Mouse (Mus musculus) neural tube, embryonic 13.5 days (tissue): ENCODE measurements around the gene Rsrc2. TPM values are rescaled to one million over a fixed set of nuclear protein-coding genes. Genes with fewer than 3 reads are reported as not detected.

ENCODE experiments used
- ATAC-seq: fragments of 200-750 bp; cut with Nextera tagmentation; 2 replicates; pipeline ENCODE4 v1.8.0; 2017; ENCODE audit warnings: low read depth, mild to moderate bottlenecking, moderate TSS enrichment, moderate library complexity
- H3K27ac ChIP-seq: fragments of 300-500 bp; sonication (generic); replicated peaks from 2 replicates; pipeline ENCODE4 v1.5.1; 2015; ENCODE audit warnings: moderate library complexity, mild to moderate bottlenecking, inconsistent platforms
- H3K27me3 ChIP-seq: fragments of 300-500 bp; sonication (generic); 2 replicates; pipeline ENCODE4 v1.6.1; 2015; ENCODE audit warnings: mild to moderate bottlenecking, inconsistent platforms
- H3K36me3 ChIP-seq: fragments of 300-500 bp; sonication (generic); 2 replicates; pipeline ENCODE4 v1.6.1; 2015; ENCODE audit warnings: mild to moderate bottlenecking, inconsistent platforms
- H3K4me1 ChIP-seq: fragments of 300-500 bp; sonication (generic); replicated peaks from 2 replicates; pipeline ENCODE4 v1.6.1; 2015; ENCODE audit warnings: inconsistent platforms
- H3K4me2 ChIP-seq: fragments of 300-500 bp; sonication (generic); 2 replicates; pipeline ENCODE4 v1.6.1; 2015; ENCODE audit warnings: inconsistent platforms, mild to moderate bottlenecking, moderate library complexity
- H3K4me3 ChIP-seq: fragments of 300-500 bp; sonication (generic); 2 replicates; pipeline ENCODE4 v1.5.1; 2015; ENCODE audit warnings: mild to moderate bottlenecking, inconsistent platforms
- H3K9ac ChIP-seq: fragments of 300-500 bp; sonication (generic); 2 replicates; pipeline ENCODE4 v1.6.1; 2015; ENCODE audit warnings: moderate library complexity, mild to moderate bottlenecking, inconsistent platforms
- H3K9me3 ChIP-seq: fragments of 300-500 bp; sonication (generic); 2 replicates; pipeline ENCODE4 v1.6.1; 2016; ENCODE audit warnings: inconsistent platforms
- WGBS: fragments of 180-500 bp; shearing (Covaris S2); methylation state at CpG from one replicate; pipeline ENCODE4 v1.1.7; 2015; 5-methylcytosine and 5-hydroxymethylcytosine counted together
- polyA plus RNA-seq: library from polyadenylated mRNA; unstranded; fragments of >200 nt; fragmentation: Nextera tagmentation; extraction: Ambion mirVana; gene quantifications from 2 replicates; pipeline ENCODE4 v1.2.1, GENCODE M21; 2015

Rsrc2 gene
- polyA plus RNA-seq, 1 experiment from 2014 or later, result 153 TPM

GRCm38 (mm10) chr5:123684221-123685144 is 64.7 kb downstream of the Rsrc2 start, which contains the start of gene Clip1:
Gene Clip1 (minus strand): TSS chr5:123684618.
- Histone ChIP-seq H3K36me3 (no peaks in the 10 kb centered on the region), H3K4me3 (peak within 1 kb of the TSS; percentile 72), H3K9ac (peak within 1 kb of the TSS; percentile 98), H3K27me3 (no peaks in the 10 kb centered on the region), H3K4me1 (peaks cover 43% of the 10 kb centered on the region), H3K9me3 (no peaks in the 10 kb centered on the region), H3K4me2 (peak within 1 kb of the TSS; percentile 64), H3K27ac (peak within 1 kb of the TSS; percentile 99)
- under 1% methylated on average over 37 of the region's 64 CpGs for WGBS
- peak; percentile 83 for ATAC-seq

- no peaks in the 10 kb centered on the region for H3K9me3 ChIP-seq
- peaks cover 44% of the 10 kb centered on the region for H3K4me1 ChIP-seq
- 1% methylated on average over 68 of the region's 92 CpGs for WGBS
- H3K36me3 ChIP-seq, result no peaks in the 10 kb centered on the region
- H3K4me3 ChIP-seq, result peak overlapping the region; percentile 72
- H3K9ac ChIP-seq, result peak overlapping the region; percentile 98
- ATAC-seq, result peak; percentile 68
- no peaks in the 10 kb centered on the region for H3K27me3 ChIP-seq
- peak overlapping the region; percentile 64 for H3K4me2 ChIP-seq
- H3K27ac ChIP-seq, result peak overlapping the region; percentile 99
Measured at GRCm38 (mm10) chr5:123683377-123684220, 65.6 kb downstream of the Rsrc2 start.

- peak overlapping the region; percentile 72 for H3K4me3 ChIP-seq
- ATAC-seq, result peak; percentile 48; the same call in 1 of the 2 replicates
- H3K4me1 ChIP-seq, result peaks cover 44% of the 10 kb centered on the region
- 2% methylated on average over 6 of the region's 6 CpGs for WGBS
- no peaks in the 10 kb centered on the region for H3K9me3 ChIP-seq
- no peaks in the 10 kb centered on the region for H3K36me3 ChIP-seq
- peak overlapping the region; percentile 99 for H3K27ac ChIP-seq
- H3K27me3 ChIP-seq, result no peaks in the 10 kb centered on the region
- peak overlapping the region; percentile 98 for H3K9ac ChIP-seq
- H3K4me2 ChIP-seq, result peak overlapping the region; percentile 64
Measured at GRCm38 (mm10) chr5:123683043-123683376, 66.2 kb downstream of the Rsrc2 start.

- H3K27me3 ChIP-seq, result no peaks in the 10 kb centered on the region
Measured at GRCm38 (mm10) chr5:123682372-123682771, 66.8 kb downstream of the Rsrc2 start.

GRCm38 (mm10) chr5:123679546-123680263 is 69.5 kb downstream of the Rsrc2 start:
- H3K36me3 ChIP-seq, result 0 out of 2 replicates have a peak, but pooled peaks cover 3% of the 10 kb centered on the region
- H3K9me3 ChIP-seq, result no peaks in the 10 kb centered on the region
- peak overlapping the region; percentile 33; the same call in 1 of the 2 replicates for H3K27ac ChIP-seq
- no peak overlapping the region for H3K4me2 ChIP-seq
- H3K4me3 ChIP-seq, result no peak overlapping the region
- peaks cover 40% of the 10 kb centered on the region for H3K4me1 ChIP-seq
- H3K9ac ChIP-seq, result peak overlapping the region; percentile 22; the same call in 1 of the 2 replicates
- 41% methylated on average over 5 of the region's 5 CpGs for WGBS
- ATAC-seq, result no peak
- H3K27me3 ChIP-seq, result no peaks in the 10 kb centered on the region

More at GRCm38 (mm10) chr5:123682372-123682771, 66.8 kb downstream of the Rsrc2 start:
- Histone ChIP-seq H3K4me3 (peak overlapping the region; percentile 72), H3K4me1 (peaks cover 44% of the 10 kb centered on the region), H3K36me3 (0 out of 2 replicates have a peak, but pooled peaks cover 1% of the 10 kb centered on the region), H3K9ac (peak overlapping the region; percentile 98), H3K9me3 (no peaks in the 10 kb centered on the region), H3K4me2 (peak overlapping the region; percentile 64), H3K27ac (0 out of 2 replicates have a peak overlapping the region, but pooled peaks have one; percentile 99)
- 33% methylated on average over 4 of the region's 4 CpGs for WGBS
- ATAC-seq, result no peak

GRCm38 (mm10) chr5:123679106-123679505 is 70.1 kb downstream of the Rsrc2 start:
- no peak overlapping the region for H3K27ac ChIP-seq
- H3K36me3 ChIP-seq, result 0 out of 2 replicates have a peak, but pooled peaks cover 3% of the 10 kb centered on the region
- no peak overlapping the region for H3K4me2 ChIP-seq
- WGBS, result 81% methylated on average over 3 of the region's 3 CpGs
- no peaks in the 10 kb centered on the region for H3K27me3 ChIP-seq
- no peak for ATAC-seq
- H3K4me3 ChIP-seq, result no peak overlapping the region
- no peak overlapping the region for H3K9ac ChIP-seq
- H3K4me1 ChIP-seq, result peaks cover 44% of the 10 kb centered on the region
- no peaks in the 10 kb centered on the region for H3K9me3 ChIP-seq

Other genes starting within 250 kb of the Rsrc2 start
- 1.3 and 1.5 TPM in 2 replicates for gene B3gnt4, start 239.0 kb downstream of the Rsrc2 start, polyA plus RNA-seq
- gene Diablo, start 225.2 kb downstream of the Rsrc2 start, polyA plus RNA-seq, result 128 and 137 TPM in 2 replicates
- gene Gm49027, start 223.9 kb downstream of the Rsrc2 start, polyA plus RNA-seq, result 10.4 and 21.5 TPM in 2 replicates
- gene Vps33a, start 176.4 kb downstream of the Rsrc2 start, polyA plus RNA-seq, result 43.0 and 45.4 TPM in 2 replicates
- gene Clip1, start 64.8 kb downstream of the Rsrc2 start, polyA plus RNA-seq, result 67.0 and 74.3 TPM in 2 replicates
- gene Zcchc8, start 28.3 kb downstream of the Rsrc2 start, polyA plus RNA-seq, result 71.8 and 72.0 TPM in 2 replicates
- gene Kntc1, start 302 bp upstream of the Rsrc2 start, polyA plus RNA-seq, result 4.4 and 4.6 TPM in 2 replicates
- 0.21 TPM in 1 of 2 replicates, not detected in the other for gene Hcar2, start 116.1 kb upstream of the Rsrc2 start, polyA plus RNA-seq
- gene Hcar1, start 130.6 kb upstream of the Rsrc2 start, polyA plus RNA-seq, result 0.42 and 0.52 TPM in 2 replicates
- 133 and 136 TPM in 2 replicates for gene Denr, start 157.8 kb upstream of the Rsrc2 start, polyA plus RNA-seq
- 3.6 and 3.8 TPM in 2 replicates for gene Gm43518, start 178.0 kb upstream of the Rsrc2 start, polyA plus RNA-seq
- 6.9 and 7.0 TPM in 2 replicates for gene Ccdc62, start 181.3 kb upstream of the Rsrc2 start, polyA plus RNA-seq
- gene Hip1r, start 224.2 kb upstream of the Rsrc2 start, polyA plus RNA-seq, result 17.1 and 22.3 TPM in 2 replicates